Mouse (Mus musculus): ENCODE measurements at regions not wholly inside any gene's neighbourhood (a gene's known extent, or its start where the extent isn't known, plus 50 kb on each side); places are given as distances from the start of the nearest gene placed in this dataset.

DNA sequence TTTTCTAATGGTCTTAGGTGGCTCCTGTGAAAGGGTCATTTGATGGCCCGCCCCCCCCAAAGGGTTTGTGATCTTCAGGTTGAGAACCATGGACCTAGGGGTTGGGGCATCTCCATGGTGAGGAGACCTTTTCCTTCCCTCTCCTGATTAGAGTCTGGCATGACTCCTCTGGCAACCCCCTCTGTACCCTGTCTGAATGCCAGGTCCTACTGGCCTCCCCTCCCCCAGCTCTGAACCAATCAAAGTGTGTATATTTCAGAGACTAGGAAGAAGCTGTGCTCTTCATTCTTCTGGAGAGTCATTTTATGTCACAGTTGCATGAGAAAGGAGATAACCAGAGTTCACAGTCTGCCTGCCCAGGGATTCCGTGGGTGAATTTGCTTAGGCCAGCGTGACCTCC is 164.8 kb downstream of the Bcl2l11 start:
- TF ChIP-seq CTCF (IDR thresholded peaks at IDR 0.05; ENCODE audit: low read depth) (no peak), EP300 (IDR thresholded peaks at IDR 0.05; ENCODE audit: low read depth) (no peak)
